ENCODE assay signal across 15 mouse cellular contexts in the genomic region with DNA sequence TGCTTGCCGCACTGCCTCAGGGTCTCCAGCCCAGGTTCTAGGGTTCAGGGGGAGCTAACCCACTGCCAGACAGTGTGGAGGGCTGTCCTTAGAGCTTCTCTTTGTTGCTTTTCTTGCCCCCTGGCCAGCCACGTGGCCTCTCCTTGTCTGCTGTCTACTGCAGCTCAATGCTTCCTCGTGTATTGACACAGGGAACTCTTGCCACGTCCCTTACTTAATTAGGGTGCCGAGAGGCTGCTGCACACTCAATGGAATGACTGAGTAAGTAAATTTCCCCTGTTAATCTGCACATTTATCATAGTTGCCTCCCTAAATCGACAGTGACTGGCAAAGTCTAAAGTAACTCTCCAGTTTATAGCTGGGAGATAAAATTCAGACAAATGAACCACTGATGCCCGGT.
"Had no signal": no experiment of that assay in that cellular context is flagged by ENCODE, and none has a peak within 500 bp of the region (broad histone marks: within the 10 kb centered on the region; RNA-seq: fewer than 3 reads in every experiment).

No protein-coding gene starts in this region.

- H3K36me3 ChIP-seq: neural tube, embryonic 13.5 days; neural tube, embryonic 15.5 days; stomach, embryonic 15.5 days had no signal

- H3K27ac ChIP-seq: neural tube, embryonic 13.5 days; neural tube, embryonic 15.5 days; stomach, embryonic 15.5 days; stomach, postnatal 0 days had no signal

- H3K9me3 ChIP-seq: neural tube, embryonic 13.5 days; neural tube, embryonic 15.5 days; stomach, embryonic 15.5 days had no signal

- H3K4me1 ChIP-seq: stomach, embryonic 15.5 days had no signal

- DNase-seq: retina, postnatal 1 day; right cerebral cortex, adult 18-20 months; right cerebral cortex, postnatal 14 days; right cerebral cortex, postnatal 25 days; right cerebral cortex, postnatal 4 days; spleen, adult 18-20 months; thymus, adult 18-20 months; thymus, postnatal 14 days; thymus, postnatal 25 days; thymus, postnatal 36 days; thymus, postnatal 4 days had no signal

- H3K27me3 ChIP-seq: neural tube, embryonic 13.5 days; neural tube, embryonic 15.5 days; stomach, embryonic 15.5 days had no signal

- H3K9ac ChIP-seq: neural tube, embryonic 13.5 days; neural tube, embryonic 15.5 days; stomach, embryonic 15.5 days had no signal

- H3K4me3 ChIP-seq: neural tube, embryonic 13.5 days; neural tube, embryonic 15.5 days; stomach, embryonic 15.5 days had no signal

- H3K4me2 ChIP-seq: neural tube, embryonic 13.5 days; neural tube, embryonic 15.5 days; stomach, embryonic 15.5 days had no signal
